Mouse (Mus musculus) intestine, postnatal 0 days (tissue): ENCODE measurements around the gene Figla. TPM values are rescaled to one million over a fixed set of nuclear protein-coding genes. Genes with fewer than 3 reads are reported as not detected.

Source experiments
- ATAC-seq: fragments of 200-750 bp; cut with Nextera tagmentation; 2 replicates; pipeline ENCODE4 v1.8.0; 2017; ENCODE audit warnings: mild to moderate bottlenecking, moderate TSS enrichment, moderate library complexity
- H3K27ac ChIP-seq: fragments of 300-500 bp; sonication (generic); 2 replicates; pipeline ENCODE4 v1.5.1; 2014; ENCODE audit warnings: mild to moderate bottlenecking, low read depth, low read length, moderate library complexity
- H3K27me3 ChIP-seq: fragments of 300-500 bp; sonication (generic); replicated peaks from 2 replicates; pipeline ENCODE4 v1.6.1; 2014; ENCODE audit warnings: low read length, mixed read lengths; ENCODE audit not compliant: control insufficient read depth, insufficient read depth
- H3K36me3 ChIP-seq: fragments of 300-500 bp; sonication (generic); 2 replicates; pipeline ENCODE4 v1.6.1; 2014; ENCODE audit warnings: mild to moderate bottlenecking, moderate library complexity; ENCODE audit not compliant: control insufficient read depth, insufficient read depth
- H3K4me1 ChIP-seq: fragments of 300-500 bp; sonication (generic); replicated peaks from 2 replicates; pipeline ENCODE4 v1.6.1; 2014; ENCODE audit warnings: antibody characterized with exemption, low read length, mixed read lengths; ENCODE audit not compliant: control insufficient read depth, insufficient read depth
- H3K4me2 ChIP-seq: fragments of 300-500 bp; sonication (generic); replicated peaks from 2 replicates; pipeline ENCODE4 v1.6.1; 2014; ENCODE audit warnings: low read depth, mild to moderate bottlenecking, moderate library complexity
- H3K4me3 ChIP-seq: fragments of 300-500 bp; sonication (generic); 2 replicates; pipeline ENCODE4 v1.5.1; 2014; ENCODE audit warnings: low read depth, low read length
- H3K9ac ChIP-seq: fragments of 300-500 bp; sonication (generic); 2 replicates; pipeline ENCODE4 v1.6.1; 2014; ENCODE audit warnings: mild to moderate bottlenecking, low read depth, low read length
- H3K9me3 ChIP-seq: fragments of 300-500 bp; sonication (generic); 2 replicates; pipeline ENCODE4 v1.6.1; 2016; ENCODE audit warnings: mixed run types; ENCODE audit not compliant: control insufficient read depth
- CTCF ChIP-seq: sonication (generic); IDR thresholded peaks from 2 replicates; pipeline ENCODE4 v1.5.1; 2016; ENCODE audit warnings: low read depth, mild to moderate bottlenecking, control low read depth, antibody characterized with exemption, moderate library complexity
- WGBS: fragments of 180-500 bp; shearing (Covaris S2); extraction: QIAGEN DNeasy Blood & Tissue Kit; methylation state at CpG from one replicate; pipeline ENCODE4 v1.1.7; 2014; 5-methylcytosine and 5-hydroxymethylcytosine counted together
- polyA plus RNA-seq: library from polyadenylated mRNA; unstranded; fragments of >200 nt; fragmentation: Nextera tagmentation; extraction: Ambion mirVana; gene quantifications from 2 replicates; pipeline ENCODE4 v1.2.1, GENCODE M21; 2015

Figla gene
- polyA plus RNA-seq, 1 experiment from 2014 or later, result not detected

DNA sequence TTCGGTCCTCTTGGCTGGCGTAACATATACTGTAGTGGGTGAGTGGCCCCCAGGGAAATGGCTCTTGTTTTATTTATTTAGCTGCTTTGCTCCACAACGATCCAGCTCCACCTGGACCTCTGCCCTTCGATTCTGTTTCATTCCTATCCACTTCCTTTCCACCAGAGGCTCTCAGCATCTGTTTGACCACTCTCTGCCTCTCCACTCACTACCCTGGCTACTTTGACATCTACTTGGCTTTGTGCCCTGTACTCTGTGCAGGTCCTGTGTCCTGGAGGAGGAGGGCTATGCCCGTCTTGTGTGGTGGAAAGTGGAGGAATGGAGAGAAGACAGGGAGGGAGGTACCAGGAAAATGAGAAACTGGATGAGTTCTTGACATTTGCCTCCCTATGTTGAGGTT is 46.3 kb downstream of the Figla start:
- Histone ChIP-seq H3K4me2 (no peak overlapping the region), H3K27ac (no peak overlapping the region), H3K27me3 (no peaks in the 10 kb centered on the region), H3K9ac (no peak overlapping the region), H3K4me3 (no peak overlapping the region), H3K4me1 (no peaks in the 10 kb centered on the region), H3K36me3 (no peaks in the 10 kb centered on the region), H3K9me3 (no peaks in the 10 kb centered on the region)
- ATAC-seq, result no peak
- 69% methylated on average over 5 of the region's 5 CpGs for WGBS
- TF ChIP-seq CTCF, result no peak

DNA sequence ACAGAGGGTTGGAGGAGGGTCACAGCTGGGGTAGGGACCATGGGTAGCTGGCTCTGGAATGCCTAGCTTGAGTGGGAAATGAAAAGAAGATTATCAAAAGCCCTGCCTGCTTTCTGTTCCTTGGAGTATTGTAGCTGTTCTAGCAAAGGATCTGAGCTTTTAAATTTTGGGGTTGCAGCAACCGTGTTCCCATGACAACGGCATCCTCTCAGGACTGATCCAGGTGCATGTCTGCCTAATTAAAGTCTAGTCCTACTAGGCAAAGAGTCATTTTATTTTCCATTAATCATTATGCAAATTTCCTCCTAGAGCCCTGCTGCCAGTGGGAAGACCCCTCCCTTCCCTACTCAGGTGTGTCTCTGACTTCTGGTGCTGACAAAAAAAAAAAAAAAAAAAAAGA is 46.7 kb downstream of the Figla start:
- no peak for ATAC-seq
- Histone ChIP-seq H3K27ac (no peak overlapping the region), H3K9ac (no peak overlapping the region), H3K4me1 (no peaks in the 10 kb centered on the region), H3K9me3 (no peaks in the 10 kb centered on the region), H3K4me3 (no peak overlapping the region), H3K36me3 (no peaks in the 10 kb centered on the region), H3K4me2 (no peak overlapping the region), H3K27me3 (no peaks in the 10 kb centered on the region)
- no peak for TF ChIP-seq CTCF
- WGBS, result 93% methylated on average over 2 of the region's 2 CpGs

DNA sequence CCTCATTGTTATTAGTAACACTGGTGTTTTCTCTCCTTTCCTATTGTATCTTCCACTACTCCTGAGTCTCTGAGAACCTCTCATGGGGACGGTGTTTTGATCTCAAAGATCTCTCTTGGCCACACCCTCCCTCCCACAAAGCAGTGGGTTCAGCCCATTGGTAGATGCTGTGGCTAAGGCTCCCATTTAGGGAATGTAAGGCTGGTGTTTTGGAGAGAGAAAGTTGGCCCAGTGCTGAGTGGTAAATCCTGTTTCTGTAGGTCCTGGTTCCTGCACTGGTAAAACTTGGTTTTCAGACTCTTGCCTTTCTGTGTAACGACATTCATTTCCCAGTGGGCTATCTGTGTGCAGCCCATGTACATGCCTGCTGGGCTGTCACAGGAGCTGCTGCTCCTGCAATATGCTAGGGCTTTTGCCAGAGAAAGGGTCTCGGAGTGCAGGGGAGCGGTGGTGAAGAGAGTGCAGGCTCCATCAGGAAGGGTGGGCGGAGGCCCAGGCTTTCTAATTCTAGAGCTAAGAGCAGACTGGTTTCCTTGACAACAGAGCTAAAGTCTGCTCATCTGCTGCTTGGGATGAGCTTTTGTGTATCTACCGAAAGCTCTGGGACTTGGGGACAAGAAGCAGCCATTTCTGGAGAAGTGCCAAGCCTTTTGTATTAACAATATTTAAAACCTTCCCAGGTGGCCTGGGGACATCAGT is 48.5 kb downstream of the Figla start:
- Histone ChIP-seq H3K4me2 (no peak overlapping the region), H3K36me3 (no peaks in the 10 kb centered on the region), H3K27ac (no peak overlapping the region), H3K9me3 (no peaks in the 10 kb centered on the region), H3K4me3 (no peak overlapping the region), H3K9ac (no peak overlapping the region), H3K27me3 (no peaks in the 10 kb centered on the region), H3K4me1 (no peaks in the 10 kb centered on the region)
- TF ChIP-seq CTCF, result no peak
- ATAC-seq, result no peak
- WGBS, result 59% methylated on average over 6 of the region's 6 CpGs

DNA sequence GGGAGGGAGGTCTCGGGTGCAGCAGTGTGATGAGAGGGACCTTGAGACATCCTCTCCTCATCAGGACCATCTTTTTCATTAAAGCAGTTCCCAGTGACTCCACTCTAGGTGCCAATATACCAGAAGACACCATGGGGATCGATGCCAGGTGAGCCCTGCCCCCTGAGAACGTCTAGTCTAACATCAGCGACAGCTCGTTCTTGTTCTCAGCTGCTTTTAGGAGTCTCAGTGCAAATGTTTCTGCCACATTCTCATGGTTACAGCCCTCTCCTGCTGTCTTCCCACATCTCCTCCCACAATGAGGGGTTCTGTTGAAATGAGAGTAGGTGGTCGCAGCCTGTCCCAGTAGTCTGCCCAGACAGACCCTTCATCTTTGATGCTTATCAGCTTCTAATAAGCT is 50.8 kb downstream of the Figla start:
- no peak for TF ChIP-seq CTCF
- WGBS, result 88% methylated on average over 6 of the region's 6 CpGs
- ATAC-seq, result no peak

DNA sequence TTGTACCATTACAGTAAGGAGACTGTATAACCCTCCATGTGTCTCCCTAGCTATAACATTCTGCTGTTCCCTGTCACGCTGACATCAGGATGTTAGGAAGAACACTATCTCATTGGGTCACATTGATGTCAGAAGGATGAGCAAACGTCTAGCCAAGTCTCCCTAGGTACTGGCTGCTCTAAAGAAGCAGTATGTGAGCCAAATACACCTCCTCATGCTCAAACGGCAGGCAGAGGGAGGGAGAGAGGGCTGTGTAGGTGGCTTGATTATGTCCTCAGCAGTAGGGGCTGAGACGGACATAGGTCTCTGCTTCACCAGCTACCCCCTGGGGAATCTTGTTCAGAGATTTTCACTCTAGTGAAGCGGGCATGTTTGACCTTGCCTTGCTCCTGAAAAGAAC is 51.2 kb downstream of the Figla start:
- H3K9ac ChIP-seq, result no peak overlapping the region
- H3K36me3 ChIP-seq, result no peaks in the 10 kb centered on the region
- no peaks in the 10 kb centered on the region for H3K4me1 ChIP-seq
- no peak for TF ChIP-seq CTCF
- no peak overlapping the region for H3K27ac ChIP-seq
- H3K4me3 ChIP-seq, result no peak overlapping the region
- H3K27me3 ChIP-seq, result no peaks in the 10 kb centered on the region
- 59% methylated on average over 5 of the region's 5 CpGs for WGBS
- ATAC-seq, result no peak
- H3K4me2 ChIP-seq, result no peak overlapping the region
- H3K9me3 ChIP-seq, result no peaks in the 10 kb centered on the region

More for the DNA sequence above, 50.8 kb downstream of the Figla start:
- H3K9ac ChIP-seq, result no peak overlapping the region
- H3K27ac ChIP-seq, result no peak overlapping the region
- H3K4me2 ChIP-seq, result no peak overlapping the region
- no peaks in the 10 kb centered on the region for H3K9me3 ChIP-seq
- no peak overlapping the region for H3K4me3 ChIP-seq
- no peaks in the 10 kb centered on the region for H3K27me3 ChIP-seq
- no peaks in the 10 kb centered on the region for H3K4me1 ChIP-seq
- no peaks in the 10 kb centered on the region for H3K36me3 ChIP-seq

DNA sequence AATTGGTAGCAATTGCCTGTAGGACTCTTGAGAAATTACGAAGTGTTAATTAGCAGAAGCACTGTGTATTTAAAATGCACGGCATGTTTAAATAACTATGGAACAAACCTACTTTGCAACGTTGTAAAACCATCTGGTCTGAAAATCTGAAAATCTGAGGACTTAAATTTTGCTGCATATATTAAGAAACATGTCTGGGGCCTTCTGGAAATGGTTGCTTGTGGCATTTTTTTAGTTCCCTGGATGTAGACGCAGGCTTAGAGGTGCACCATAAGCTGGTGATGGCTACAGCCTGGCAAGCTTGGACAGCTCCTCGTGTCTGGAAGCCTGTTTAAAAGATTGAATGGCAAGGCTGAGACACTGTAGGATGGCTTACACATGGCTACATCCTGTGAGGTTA is 53.0 kb downstream of the Figla start:
- WGBS, result 68% methylated on average over 5 of the region's 5 CpGs
- H3K9ac ChIP-seq, result no peak overlapping the region
- no peaks in the 10 kb centered on the region for H3K27me3 ChIP-seq
- H3K9me3 ChIP-seq, result no peaks in the 10 kb centered on the region
- no peaks in the 10 kb centered on the region for H3K36me3 ChIP-seq
- no peak overlapping the region for H3K4me2 ChIP-seq
- no peaks in the 10 kb centered on the region for H3K4me1 ChIP-seq
- TF ChIP-seq CTCF, result no peak
- no peak for ATAC-seq
- no peak overlapping the region for H3K27ac ChIP-seq
- no peak overlapping the region for H3K4me3 ChIP-seq

DNA sequence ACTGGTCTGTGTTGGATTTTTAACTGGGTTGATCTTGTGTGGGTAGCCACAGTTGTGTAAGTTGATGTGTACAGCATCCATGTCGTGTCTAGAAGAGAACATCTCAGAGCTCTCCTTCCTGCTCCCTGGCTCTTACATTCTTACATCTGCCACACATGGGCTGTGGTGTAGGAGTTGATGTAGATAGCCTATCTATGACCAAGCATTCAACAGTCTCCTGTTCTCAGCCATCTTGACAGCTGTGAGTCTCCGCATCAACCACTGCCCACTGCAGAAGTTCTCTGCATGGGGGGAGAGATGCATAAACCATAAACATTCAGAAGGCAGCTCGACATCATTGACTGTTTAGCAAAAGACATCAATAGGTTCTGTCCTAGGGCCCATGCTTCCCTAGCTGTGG is 53.9 kb downstream of the Figla start:
- Histone ChIP-seq H3K27me3 (no peaks in the 10 kb centered on the region), H3K27ac (no peak overlapping the region), H3K36me3 (no peaks in the 10 kb centered on the region), H3K9ac (no peak overlapping the region), H3K4me3 (no peak overlapping the region), H3K9me3 (no peaks in the 10 kb centered on the region), H3K4me2 (no peak overlapping the region), H3K4me1 (no peaks in the 10 kb centered on the region)
- no peak for ATAC-seq
- no peak for TF ChIP-seq CTCF
- 86% methylated on average over 3 of the region's 3 CpGs for WGBS
